ENCODE assay signal across 28 mouse cellular contexts in the genomic region with DNA sequence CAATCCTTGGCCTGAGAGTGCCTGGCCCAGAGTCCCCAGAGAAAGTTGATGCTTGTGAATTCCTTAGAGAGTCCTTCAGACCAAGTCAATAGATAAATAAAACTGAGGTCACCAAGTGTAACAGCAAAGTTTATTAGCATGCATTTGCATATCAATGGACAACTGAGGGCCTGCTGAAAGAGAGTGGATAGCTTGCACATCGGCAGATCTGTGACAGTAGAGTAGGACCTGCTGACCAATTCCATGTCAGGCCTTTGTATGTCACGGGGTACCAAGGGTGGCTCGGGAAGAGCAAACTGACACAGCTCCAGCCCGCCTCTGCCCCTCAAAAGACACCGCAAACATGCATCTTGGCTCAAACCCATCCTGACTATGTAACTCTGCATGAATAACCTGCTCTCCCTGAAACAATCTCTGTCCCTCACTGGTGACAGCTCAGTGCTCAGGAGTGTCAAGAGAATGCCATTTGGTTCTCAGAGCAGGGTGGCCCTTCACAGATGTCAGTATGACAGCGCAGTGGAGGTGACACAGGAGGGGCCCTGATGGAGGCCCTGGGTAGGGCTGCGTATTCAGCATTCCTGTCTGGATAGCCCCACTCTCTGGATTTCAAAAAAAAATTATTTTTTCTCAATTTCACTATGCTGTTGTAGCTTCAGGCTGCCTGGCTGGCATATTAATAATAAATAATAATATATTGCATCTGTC.
A peak's percentile ranks its signal among the peaks of the same experiment; 100 is the strongest.
DNase-seq lines count a peak whose midpoint lies in the region; ATAC-seq and TF ChIP-seq lines count a peak whose summit lies in the region.
"Had no signal": no experiment of that assay in that cellular context is flagged by ENCODE, and none has a peak within 500 bp of the region (broad histone marks: within the 10 kb centered on the region; RNA-seq: fewer than 3 reads in every experiment).

No protein-coding gene starts in this region.

- no peaks in the 10 kb centered on the region for H3K9me3 ChIP-seq in forebrain, embryonic 11.5 days (ENCODE audit: control insufficient read depth, low read length)
- no peaks in the 10 kb centered on the region for H3K9me3 ChIP-seq in forebrain, embryonic 16.5 days (ENCODE audit: control insufficient read depth, low read length)
- no peaks in the 10 kb centered on the region for H3K9me3 ChIP-seq in midbrain, embryonic 11.5 days (ENCODE audit: control insufficient read depth, low read length)
- no peaks in the 10 kb centered on the region for H3K9me3 ChIP-seq in midbrain, postnatal 0 days (ENCODE audit: low read length)
- H3K9me3 ChIP-seq in forebrain, embryonic 14.5 days (replicated peaks; ENCODE audit: control insufficient read depth, low read length), result no peaks in the 10 kb centered on the region
- H3K9me3 ChIP-seq: embryonic facial prominence, embryonic 12.5 days; heart, embryonic 13.5 days; hindbrain, embryonic 15.5 days; intestine, embryonic 15.5 days; limb, embryonic 10.5 days; limb, embryonic 15.5 days; liver, embryonic 13.5 days; megakaryocyte, embryonic 14.5 days; midbrain, embryonic 13.5 days had no signal

- WGBS in forebrain, embryonic 11.5 days, result 62% methylated on average over 7 of the region's 7 CpGs
- WGBS in forebrain, embryonic 16.5 days, result 37% methylated on average over 7 of the region's 7 CpGs
- WGBS in midbrain, embryonic 11.5 days, result 48% methylated on average over 7 of the region's 7 CpGs
- 51% methylated on average over 7 of the region's 7 CpGs for WGBS in midbrain, postnatal 0 days
- 39% methylated on average over 7 of the region's 7 CpGs for WGBS in forebrain, embryonic 14.5 days

- no peak for DNase-seq in forebrain, embryonic 11.5 days (ENCODE audit: low spot score)
- no peak for DNase-seq in midbrain, embryonic 11.5 days (ENCODE audit: low spot score, missing footprints)
- no peak for DNase-seq in midbrain, postnatal 0 days (ENCODE audit: low spot score)
- peak; percentile 55 for DNase-seq in ES-CJ7 (ENCODE audit: low read depth, low spot score)
- no peak for DNase-seq in forebrain, embryonic 14.5 days (ENCODE audit: low spot score)
- no peak for DNase-seq in heart, postnatal 4 days
- DNase-seq: adrenal gland, adult 8-10 months; cerebellum, adult 8-10 months; cerebellum, postnatal 25 days; heart, postnatal 10 days; kidney, adult 8-10 months; layer of hippocampus, postnatal 36 days; liver, embryonic 13.5 days; lung, adult 18-20 months; lung, postnatal 4 days; retina, postnatal 1 day; right cerebral cortex, postnatal 14 days had no signal

- no peaks in the 10 kb centered on the region for H3K36me3 ChIP-seq in forebrain, embryonic 11.5 days (ENCODE audit: control insufficient read depth, insufficient read depth, low read length)
- H3K36me3 ChIP-seq in forebrain, embryonic 16.5 days (ENCODE audit: control insufficient read depth, insufficient read depth), result no peaks in the 10 kb centered on the region
- no peaks in the 10 kb centered on the region for H3K36me3 ChIP-seq in midbrain, embryonic 11.5 days (ENCODE audit: control insufficient read depth, insufficient read depth, low read length)
- no peaks in the 10 kb centered on the region for H3K36me3 ChIP-seq in midbrain, postnatal 0 days (ENCODE audit: insufficient read depth, low read length)
- H3K36me3 ChIP-seq in forebrain, embryonic 14.5 days (ENCODE audit: control insufficient read depth, insufficient read depth, low read length), result no peaks in the 10 kb centered on the region
- H3K36me3 ChIP-seq: embryonic facial prominence, embryonic 12.5 days; heart, embryonic 13.5 days; hindbrain, embryonic 15.5 days; intestine, embryonic 15.5 days; limb, embryonic 10.5 days; limb, embryonic 15.5 days; liver, embryonic 13.5 days; midbrain, embryonic 13.5 days had no signal

- no peak overlapping the region for H3K9ac ChIP-seq in forebrain, embryonic 11.5 days (ENCODE audit: low read length)
- H3K9ac ChIP-seq in forebrain, embryonic 16.5 days (replicated peaks; ENCODE audit: low read depth, low read length), result no peak overlapping the region
- no peak overlapping the region for H3K9ac ChIP-seq in midbrain, embryonic 11.5 days (ENCODE audit: low read length)
- no peak overlapping the region for H3K9ac ChIP-seq in midbrain, postnatal 0 days (replicated peaks; ENCODE audit: low read length, poor library complexity, severe bottlenecking)
- H3K9ac ChIP-seq in forebrain, embryonic 14.5 days (ENCODE audit: low read length), result no peak overlapping the region
- H3K9ac ChIP-seq: embryonic facial prominence, embryonic 12.5 days; heart, embryonic 13.5 days; hindbrain, embryonic 15.5 days; intestine, embryonic 15.5 days; limb, embryonic 15.5 days; liver, embryonic 13.5 days; midbrain, embryonic 13.5 days had no signal

- no peak overlapping the region for H3K27ac ChIP-seq in forebrain, embryonic 11.5 days (ENCODE audit: low read depth, low read length)
- no peak overlapping the region for H3K27ac ChIP-seq in forebrain, embryonic 16.5 days (ENCODE audit: low read length)
- H3K27ac ChIP-seq in midbrain, embryonic 11.5 days (ENCODE audit: low read depth, low read length), result no peak overlapping the region
- H3K27ac ChIP-seq in midbrain, postnatal 0 days (ENCODE audit: low read depth, low read length), result no peak overlapping the region
- H3K27ac ChIP-seq in forebrain, embryonic 14.5 days (ENCODE audit: low read depth, low read length), result no peak overlapping the region
- H3K27ac ChIP-seq: embryonic facial prominence, embryonic 12.5 days; heart, embryonic 13.5 days; hindbrain, embryonic 15.5 days; intestine, embryonic 15.5 days; kidney, postnatal 0 days; limb, embryonic 10.5 days; limb, embryonic 15.5 days; liver, embryonic 13.5 days; midbrain, embryonic 13.5 days had no signal

- H3K4me1 ChIP-seq in forebrain, embryonic 11.5 days (replicated peaks; ENCODE audit: control insufficient read depth, insufficient read depth, low read length), result peaks cover 8% of the 10 kb centered on the region
- peaks cover 12% of the 10 kb centered on the region for H3K4me1 ChIP-seq in forebrain, embryonic 16.5 days (replicated peaks; ENCODE audit: control insufficient read depth, insufficient read depth, low read length)
- peaks cover 15% of the 10 kb centered on the region for H3K4me1 ChIP-seq in midbrain, embryonic 11.5 days (ENCODE audit: control insufficient read depth, insufficient read depth, low read length)
- H3K4me1 ChIP-seq in midbrain, postnatal 0 days (ENCODE audit: insufficient read depth, low read length), result peaks cover 7% of the 10 kb centered on the region; the same call in 1 of the 2 replicates
- peaks cover 11% of the 10 kb centered on the region; the same call in 1 of the 2 replicates for H3K4me1 ChIP-seq in forebrain, embryonic 14.5 days (ENCODE audit: control insufficient read depth, insufficient read depth, low read length)
- H3K4me1 ChIP-seq: embryonic facial prominence, embryonic 12.5 days; liver, embryonic 13.5 days; megakaryocyte, embryonic 14.5 days had no signal

- H3K27me3 ChIP-seq in forebrain, embryonic 11.5 days (ENCODE audit: control insufficient read depth, insufficient read depth, low read length), result no peaks in the 10 kb centered on the region; the same call in 1 of the 2 replicates
- H3K27me3 ChIP-seq in forebrain, embryonic 16.5 days (replicated peaks; ENCODE audit: control insufficient read depth, insufficient read depth, low read length), result no peaks in the 10 kb centered on the region
- H3K27me3 ChIP-seq in midbrain, embryonic 11.5 days (ENCODE audit: control insufficient read depth, insufficient read depth, low read length), result no peaks in the 10 kb centered on the region
- H3K27me3 ChIP-seq in midbrain, postnatal 0 days (ENCODE audit: insufficient read depth, low read length), result no peaks in the 10 kb centered on the region
- H3K27me3 ChIP-seq in forebrain, embryonic 14.5 days (replicated peaks; ENCODE audit: control insufficient read depth, insufficient read depth, low read length), result no peaks in the 10 kb centered on the region
- H3K27me3 ChIP-seq: hindbrain, embryonic 15.5 days; intestine, embryonic 15.5 days; liver, embryonic 13.5 days; megakaryocyte, embryonic 14.5 days; midbrain, embryonic 13.5 days had no signal

- no peak for TF ChIP-seq CTCF in midbrain, postnatal 0 days (IDR thresholded peaks at IDR 0.05)

- ATAC-seq in forebrain, embryonic 11.5 days (replicated peaks; ENCODE audit: low FRiP score), result peak; percentile 73; the same call in 1 of the 2 replicates
- ATAC-seq in forebrain, embryonic 16.5 days, result no peak; the same call in 1 of the 2 replicates
- ATAC-seq in midbrain, embryonic 11.5 days (ENCODE audit: low FRiP score), result peak; percentile 63
- ATAC-seq in midbrain, postnatal 0 days (ENCODE audit: low FRiP score), result no peak
- peak; percentile 30; the same call in 1 of the 2 replicates for ATAC-seq in forebrain, embryonic 14.5 days
- ATAC-seq: intestine, embryonic 15.5 days; lung, postnatal 0 days; midbrain, embryonic 13.5 days had no signal

- no peak overlapping the region for H3K4me3 ChIP-seq in forebrain, embryonic 11.5 days (ENCODE audit: low read depth, low read length)
- H3K4me3 ChIP-seq in forebrain, embryonic 16.5 days (replicated peaks; ENCODE audit: low read length), result no peak overlapping the region
- no peak overlapping the region for H3K4me3 ChIP-seq in midbrain, embryonic 11.5 days (ENCODE audit: low read depth, low read length)
- H3K4me3 ChIP-seq in midbrain, postnatal 0 days (ENCODE audit: low read depth, low read length), result no peak overlapping the region
- H3K4me3 ChIP-seq in forebrain, embryonic 14.5 days (ENCODE audit: low read depth, low read length), result no peak overlapping the region
- H3K4me3 ChIP-seq: embryonic facial prominence, embryonic 12.5 days; heart, embryonic 13.5 days; hindbrain, embryonic 15.5 days; intestine, embryonic 15.5 days; limb, embryonic 10.5 days; limb, embryonic 15.5 days; liver, embryonic 13.5 days; megakaryocyte, embryonic 14.5 days; midbrain, embryonic 13.5 days had no signal

- H3K4me2 ChIP-seq in forebrain, embryonic 11.5 days (ENCODE audit: low read depth, low read length, severe bottlenecking), result no peak overlapping the region
- no peak overlapping the region for H3K4me2 ChIP-seq in forebrain, embryonic 16.5 days (ENCODE audit: low read length)
- no peak overlapping the region for H3K4me2 ChIP-seq in midbrain, embryonic 11.5 days
- H3K4me2 ChIP-seq in midbrain, postnatal 0 days (ENCODE audit: low read depth, low read length, poor library complexity, severe bottlenecking), result no peak overlapping the region
- H3K4me2 ChIP-seq in forebrain, embryonic 14.5 days (ENCODE audit: low read length), result no peak overlapping the region
- H3K4me2 ChIP-seq: embryonic facial prominence, embryonic 12.5 days; heart, embryonic 13.5 days; hindbrain, embryonic 15.5 days; intestine, embryonic 15.5 days; limb, embryonic 15.5 days; liver, embryonic 13.5 days; midbrain, embryonic 13.5 days had no signal

Comparison
In these comparisons a context has a peak if more than half of its experiments do, and no peak if none do; other contexts are left out.
1. ATAC-seq: peak in forebrain, embryonic 11.5 days (single experiment), midbrain, embryonic 11.5 days (single experiment) and forebrain, embryonic 14.5 days (single experiment); none in forebrain, embryonic 16.5 days (single experiment) and midbrain, postnatal 0 days (single experiment).